Mouse (Mus musculus): ENCODE data around the gene Rptor.

- TF ChIP-seq CTCF (IDR thresholded peaks at IDR 0.05; ENCODE audit: low read depth) (no peak), EP300 (IDR thresholded peaks at IDR 0.05; ENCODE audit: low read depth) (no peak)
These were observed 8.8 kb downstream of the Rptor start for GRCm38 (mm10) chr11:119611496-119611895.
